Mouse (Mus musculus) kidney, embryonic 15.5 days (tissue): ENCODE data around the gene Nhlrc3. TPM values are rescaled to one million over a fixed set of nuclear protein-coding genes. Genes with fewer than 3 reads are reported as not detected.

Source experiments
- ATAC-seq: fragments of 200-750 bp; cut with Nextera tagmentation; replicated peaks from 2 replicates; pipeline ENCODE4 v1.8.0; 2017; ENCODE audit warnings: moderate TSS enrichment; ENCODE audit not compliant: low FRiP score
- H3K27ac ChIP-seq: fragments of 300-500 bp; sonication (generic); 2 replicates; pipeline ENCODE4 v1.5.1; 2015; ENCODE audit warnings: mild to moderate bottlenecking, inconsistent platforms
- H3K27me3 ChIP-seq: fragments of 300-500 bp; sonication (generic); 2 replicates; pipeline ENCODE4 v1.6.1; 2015; ENCODE audit warnings: inconsistent platforms
- H3K36me3 ChIP-seq: fragments of 300-500 bp; sonication (generic); 2 replicates; pipeline ENCODE4 v1.6.1; 2015; ENCODE audit warnings: inconsistent platforms
- H3K4me1 ChIP-seq: fragments of 300-500 bp; sonication (generic); 2 replicates; pipeline ENCODE4 v1.6.1; 2015; ENCODE audit warnings: inconsistent platforms
- H3K4me2 ChIP-seq: fragments of 300-500 bp; sonication (generic); 2 replicates; pipeline ENCODE4 v1.6.1; 2015; ENCODE audit warnings: moderate library complexity, mild to moderate bottlenecking, inconsistent platforms
- H3K4me3 ChIP-seq: fragments of 300-500 bp; sonication (generic); replicated peaks from 2 replicates; pipeline ENCODE4 v1.5.1; 2015; ENCODE audit warnings: mild to moderate bottlenecking, inconsistent platforms
- H3K9ac ChIP-seq: fragments of 300-500 bp; sonication (generic); 2 replicates; pipeline ENCODE4 v1.6.1; 2015; ENCODE audit warnings: mild to moderate bottlenecking, inconsistent platforms
- H3K9me3 ChIP-seq: fragments of 300-500 bp; sonication (generic); replicated peaks from 2 replicates; pipeline ENCODE4 v1.6.1; 2016; ENCODE audit warnings: inconsistent platforms
- WGBS: fragments of 180-500 bp; shearing (Covaris S2); methylation state at CpG from one replicate; pipeline ENCODE4 v1.1.7; 2015; ENCODE audit warnings: mixed read lengths; 5-methylcytosine and 5-hydroxymethylcytosine counted together
- polyA plus RNA-seq: library from polyadenylated mRNA; unstranded; fragments of >200 nt; fragmentation: Nextera tagmentation; extraction: Ambion mirVana; gene quantifications from 2 replicates; pipeline ENCODE4 v1.2.1, GENCODE M21; 2015

The Nhlrc3 gene
- polyA plus RNA-seq, 1 experiment from 2014 or later, result 9.9 TPM

GRCm38 (mm10) chr3:53413959-53414358 is 49.2 kb downstream of the Nhlrc3 start:
- ATAC-seq, result no peak

GRCm38 (mm10) chr3:53413465-53413864 is 49.7 kb downstream of the Nhlrc3 start:
- no peak overlapping the region for H3K4me3 ChIP-seq
- WGBS, result 80% methylated on average over 2 of the region's 2 CpGs
- no peaks in the 10 kb centered on the region for H3K9me3 ChIP-seq
- no peaks in the 10 kb centered on the region for H3K36me3 ChIP-seq
- H3K4me2 ChIP-seq, result no peak overlapping the region
- peaks cover 18% of the 10 kb centered on the region for H3K4me1 ChIP-seq
- H3K9ac ChIP-seq, result no peak overlapping the region
- no peak for ATAC-seq
- no peak overlapping the region for H3K27ac ChIP-seq
- no peaks in the 10 kb centered on the region for H3K27me3 ChIP-seq

More at GRCm38 (mm10) chr3:53413959-53414358, 49.2 kb downstream of the Nhlrc3 start:
- H3K9me3 ChIP-seq, result no peaks in the 10 kb centered on the region
- WGBS, result 52% methylated on average over 3 of the region's 3 CpGs
- H3K4me2 ChIP-seq, result no peak overlapping the region
- no peak overlapping the region for H3K9ac ChIP-seq
- H3K27me3 ChIP-seq, result no peaks in the 10 kb centered on the region
- no peak overlapping the region for H3K4me3 ChIP-seq
- no peak overlapping the region for H3K27ac ChIP-seq
- H3K36me3 ChIP-seq, result no peaks in the 10 kb centered on the region
- peaks cover 18% of the 10 kb centered on the region for H3K4me1 ChIP-seq

- H3K9ac ChIP-seq, result no peak overlapping the region
- no peaks in the 10 kb centered on the region for H3K36me3 ChIP-seq
- no peak overlapping the region for H3K4me3 ChIP-seq
- peaks cover 18% of the 10 kb centered on the region for H3K4me1 ChIP-seq
- H3K27me3 ChIP-seq, result no peaks in the 10 kb centered on the region
- no peak for ATAC-seq
- H3K27ac ChIP-seq, result no peak overlapping the region
- H3K9me3 ChIP-seq, result no peaks in the 10 kb centered on the region
- no peak overlapping the region for H3K4me2 ChIP-seq
- WGBS, result 78% methylated on average over 5 of the region's 5 CpGs
These were observed 50.9 kb downstream of the Nhlrc3 start for GRCm38 (mm10) chr3:53412259-53412658.

- no peak overlapping the region for H3K4me3 ChIP-seq
- 79% methylated on average over 6 of the region's 6 CpGs for WGBS
- no peak overlapping the region for H3K4me2 ChIP-seq
- no peaks in the 10 kb centered on the region for H3K9me3 ChIP-seq
- H3K9ac ChIP-seq, result no peak overlapping the region
- H3K4me1 ChIP-seq, result peaks cover 12% of the 10 kb centered on the region
- no peak overlapping the region for H3K27ac ChIP-seq
- no peaks in the 10 kb centered on the region for H3K27me3 ChIP-seq
- no peak for ATAC-seq
- no peaks in the 10 kb centered on the region for H3K36me3 ChIP-seq
These were observed 53.1 kb downstream of the Nhlrc3 start for GRCm38 (mm10) chr3:53410031-53410430.

- no peak overlapping the region for H3K27ac ChIP-seq
- H3K27me3 ChIP-seq, result no peaks in the 10 kb centered on the region
- H3K9ac ChIP-seq, result no peak overlapping the region
- no peak overlapping the region for H3K4me2 ChIP-seq
- no peaks in the 10 kb centered on the region for H3K9me3 ChIP-seq
- H3K4me1 ChIP-seq, result no peaks in the 10 kb centered on the region
- H3K4me3 ChIP-seq, result no peak overlapping the region
- no peaks in the 10 kb centered on the region for H3K36me3 ChIP-seq
- no peak for ATAC-seq
- 46% methylated on average over 1 of the region's 1 CpGs for WGBS
These were observed 56.0 kb downstream of the Nhlrc3 start for GRCm38 (mm10) chr3:53407145-53407544.

Other genes starting within 250 kb of the Nhlrc3 start
- 20.8 and 24.8 TPM in 2 replicates for gene Proser1, start 334 bp upstream of the Nhlrc3 start, polyA plus RNA-seq
- gene Stoml3, start 25.3 kb upstream of the Nhlrc3 start, polyA plus RNA-seq, result 0.08 and 0.21 TPM in 2 replicates
- 14.2 and 15.9 TPM in 2 replicates for gene Frem2, start 194.0 kb upstream of the Nhlrc3 start, polyA plus RNA-seq